Comparison of ENCODE assay signal across 11 mouse cellular contexts in the genomic region with DNA sequence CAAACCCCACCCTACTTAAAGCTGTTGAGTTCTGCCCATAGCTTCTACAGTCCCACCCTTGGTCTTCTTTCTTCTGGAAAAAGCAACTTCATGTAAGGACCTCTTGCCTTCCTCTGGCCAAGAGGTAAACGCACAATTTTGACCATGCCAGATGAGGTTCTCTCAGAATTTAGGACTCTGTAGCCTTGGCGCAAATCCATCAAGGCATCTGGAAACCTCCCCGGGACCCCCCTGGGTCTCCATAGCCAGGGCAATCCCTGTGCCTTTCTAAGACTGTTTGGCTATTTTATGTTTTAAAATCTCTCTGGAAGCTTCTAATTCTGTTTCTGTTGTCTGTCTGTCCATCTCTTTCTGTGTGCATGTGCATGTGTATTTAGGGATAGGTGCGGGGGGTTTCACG.
DNase-seq lines count a peak whose midpoint lies in the region; ATAC-seq and TF ChIP-seq lines count a peak whose summit lies in the region.
"Had no signal": no experiment of that assay in that cellular context is flagged by ENCODE, and none has a peak within 500 bp of the region (broad histone marks: within the 10 kb centered on the region; RNA-seq: fewer than 3 reads in every experiment).

No protein-coding gene starts in this region.

- H3K4me1 ChIP-seq in heart, embryonic 12.5 days (replicated peaks), result peaks cover 35% of the 10 kb centered on the region
- H3K4me1 ChIP-seq in E14TG2a.4 (replicated peaks; ENCODE audit: low read depth, low read length), result peaks cover 71% of the 10 kb centered on the region
- H3K4me1 ChIP-seq in embryonic facial prominence, embryonic 13.5 days, result peaks cover 38% of the 10 kb centered on the region
- H3K4me1 ChIP-seq in limb, embryonic 10.5 days, result peaks cover 35% of the 10 kb centered on the region
- no peaks in the 10 kb centered on the region for H3K4me1 ChIP-seq in intestine, postnatal 0 days (replicated peaks; ENCODE audit: control insufficient read depth, insufficient read depth, low read length)

- 73% methylated on average over 5 of the region's 5 CpGs for WGBS in heart, embryonic 12.5 days
- WGBS in embryonic facial prominence, embryonic 13.5 days, result 47% methylated on average over 5 of the region's 5 CpGs
- 80% methylated on average over 5 of the region's 5 CpGs for WGBS in limb, embryonic 10.5 days
- 83% methylated on average over 5 of the region's 5 CpGs for WGBS in intestine, postnatal 0 days

- TF ChIP-seq CTCF in E14TG2a.4 (conservative IDR thresholded peaks at IDR 0.05; ENCODE audit: low read length), result no peak
- no peak for TF ChIP-seq CTCF in intestine, postnatal 0 days (IDR thresholded peaks at IDR 0.05; ENCODE audit: low read depth)

- H3K4me2 ChIP-seq in heart, embryonic 12.5 days, result no peak overlapping the region
- no peak overlapping the region for H3K4me2 ChIP-seq in embryonic facial prominence, embryonic 13.5 days
- H3K4me2 ChIP-seq in intestine, postnatal 0 days (replicated peaks; ENCODE audit: low read depth), result no peak overlapping the region

- H3K9me3 ChIP-seq in heart, embryonic 12.5 days (replicated peaks), result no peaks in the 10 kb centered on the region
- peaks cover 23% of the 10 kb centered on the region for H3K9me3 ChIP-seq in E14TG2a.4 (ENCODE audit: low read length)
- no peaks in the 10 kb centered on the region for H3K9me3 ChIP-seq in embryonic facial prominence, embryonic 13.5 days
- no peaks in the 10 kb centered on the region for H3K9me3 ChIP-seq in limb, embryonic 10.5 days (replicated peaks)
- H3K9me3 ChIP-seq in intestine, postnatal 0 days (ENCODE audit: control insufficient read depth), result no peaks in the 10 kb centered on the region

- peak overlapping the region; percentile 19; the same call in 1 of the 2 replicates for H3K27ac ChIP-seq in heart, embryonic 12.5 days (ENCODE audit: poor library complexity, severe bottlenecking)
- H3K27ac ChIP-seq in embryonic facial prominence, embryonic 13.5 days, result peak overlapping the region; percentile 68
- H3K27ac ChIP-seq in limb, embryonic 10.5 days, result peak overlapping the region; percentile 59; the same call in 1 of the 2 replicates
- no peak overlapping the region for H3K27ac ChIP-seq in intestine, postnatal 0 days (ENCODE audit: low read depth, low read length)

- no peaks in the 10 kb centered on the region for H3K36me3 ChIP-seq in heart, embryonic 12.5 days
- H3K36me3 ChIP-seq in E14TG2a.4 (ENCODE audit: insufficient read depth, low read length), result peaks cover 3% of the 10 kb centered on the region; the same call in 1 of the 2 replicates
- H3K36me3 ChIP-seq in embryonic facial prominence, embryonic 13.5 days, result no peaks in the 10 kb centered on the region
- no peaks in the 10 kb centered on the region for H3K36me3 ChIP-seq in limb, embryonic 10.5 days
- no peaks in the 10 kb centered on the region for H3K36me3 ChIP-seq in intestine, postnatal 0 days (ENCODE audit: control insufficient read depth, insufficient read depth)

- DNase-seq in heart, postnatal 10 days, result no peak
- DNase-seq in limb, embryonic 10.5 days (ENCODE audit: low spot score), result no peak
- no peak for DNase-seq in layer of hippocampus, postnatal 25 days (ENCODE audit: extremely low spot score in 1 of 2, low spot score in 1 of 2)
- no peak for DNase-seq in left cerebral cortex, postnatal 36 days (ENCODE audit: low spot score in 2 of 2)
- DNase-seq: cerebellum, postnatal 25 days had no signal

- H3K27me3 ChIP-seq in heart, embryonic 12.5 days (replicated peaks), result no peaks in the 10 kb centered on the region
- H3K27me3 ChIP-seq in E14TG2a.4 (ENCODE audit: insufficient read depth, low read length), result 0 out of 2 replicates have a peak, but pooled peaks cover 5% of the 10 kb centered on the region
- no peaks in the 10 kb centered on the region for H3K27me3 ChIP-seq in embryonic facial prominence, embryonic 13.5 days
- no peaks in the 10 kb centered on the region for H3K27me3 ChIP-seq in limb, embryonic 10.5 days (ENCODE audit: low read depth, poor library complexity, severe bottlenecking)
- H3K27me3 ChIP-seq in intestine, postnatal 0 days (replicated peaks; ENCODE audit: control insufficient read depth, insufficient read depth, low read length), result no peaks in the 10 kb centered on the region

- H3K4me3 ChIP-seq in heart, embryonic 12.5 days, result no peak overlapping the region
- H3K4me3 ChIP-seq in E14TG2a.4 (replicated peaks; ENCODE audit: low read length), result peak overlapping the region; percentile 23; the same call in 1 of the 2 replicates
- no peak overlapping the region for H3K4me3 ChIP-seq in embryonic facial prominence, embryonic 13.5 days
- H3K4me3 ChIP-seq in limb, embryonic 10.5 days, result no peak overlapping the region
- no peak overlapping the region for H3K4me3 ChIP-seq in intestine, postnatal 0 days (ENCODE audit: low read depth, low read length)
- H3K4me3 ChIP-seq: myocyte had no signal

- ATAC-seq in heart, embryonic 12.5 days (ENCODE audit: insufficient number of reproducible peaks, low FRiP score), result no peak
- no peak for ATAC-seq in embryonic facial prominence, embryonic 13.5 days (ENCODE audit: insufficient number of reproducible peaks, insufficient read depth, low FRiP score, low TSS enrichment, low read depth)
- no peak for ATAC-seq in intestine, postnatal 0 days
- ATAC-seq: activated CD4-positive, CD25-positive, alpha-beta regulatory T cell, adult 4 months had no signal

- intact Hi-C loops in heart, postnatal 10 days (cut with DNase I), result no loop called here
- intact Hi-C loops in left cerebral cortex, postnatal 36 days (cut with DNase I), result no loop called here

- no peak overlapping the region for H3K9ac ChIP-seq in heart, embryonic 12.5 days
- no peak overlapping the region for H3K9ac ChIP-seq in embryonic facial prominence, embryonic 13.5 days
- no peak overlapping the region for H3K9ac ChIP-seq in intestine, postnatal 0 days (ENCODE audit: low read depth, low read length)
